Mouse (Mus musculus) urinary bladder, postnatal 4 days (tissue): ENCODE results near the gene AC170998.1.
"Not testable (repeated sequence)": the region's sequence is repeated elsewhere in the genome, so short reads cannot be mapped to it uniquely, and the experiment has no call there.

Source experiments
- DNase-seq, 2 experiments: peaks; one replicate each; pipeline ENCODE4 v3.0.0; 2021 to 2022; ENCODE audit warnings: low spot score in 2 of 2

AC170998.1 gene

GRCm38 (mm10) chr17:28706697-28707096, 19.2 kb upstream of the AC170998.1 start:
- no peak for DNase-seq

DNA sequence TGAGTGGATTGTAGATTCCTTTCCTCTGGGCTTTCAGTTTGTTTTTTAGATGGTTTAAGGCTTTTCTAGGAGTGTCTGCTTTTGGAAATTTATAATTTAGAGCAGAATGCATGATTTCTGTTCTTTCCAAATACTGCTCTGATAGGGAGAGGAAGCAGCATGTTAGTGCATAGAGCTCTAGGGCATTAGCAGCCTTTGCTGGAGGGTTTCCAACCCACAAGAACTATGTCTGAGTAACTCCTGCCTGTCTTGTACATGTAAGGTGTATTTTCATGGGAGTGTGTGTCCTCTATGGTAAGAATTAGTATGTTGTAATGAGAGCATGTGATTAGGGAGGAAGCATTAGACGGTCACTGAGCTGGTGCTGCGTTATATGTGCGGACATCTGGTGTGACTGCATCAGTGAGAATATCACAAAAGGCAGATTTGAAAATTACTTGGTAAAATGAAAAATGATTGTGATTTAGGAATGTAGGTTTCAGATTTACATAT, 18.7 kb upstream of the AC170998.1 start:
- no peak for DNase-seq

- no peak for DNase-seq
Observed at GRCm38 (mm10) chr17:28707816-28708215, 18.1 kb upstream of the AC170998.1 start.

DNA sequence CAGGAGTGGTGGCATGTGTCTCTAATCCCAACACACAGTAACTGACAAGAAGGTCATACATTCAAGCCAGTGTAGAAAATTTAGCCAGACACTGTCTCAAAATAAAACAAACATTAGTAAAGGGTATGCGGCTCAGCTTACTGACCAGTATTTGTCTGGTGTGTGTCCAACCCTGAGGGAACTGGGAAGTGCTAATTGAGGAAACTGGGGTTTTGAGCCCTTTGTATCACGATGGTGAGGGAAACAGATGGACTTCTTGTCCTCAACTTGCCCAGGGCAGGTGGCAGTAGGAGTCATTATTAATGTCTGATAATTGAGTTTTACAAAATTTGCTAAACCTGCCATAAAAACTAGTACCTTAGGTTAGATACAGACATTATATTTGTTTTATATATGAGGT, 16.9 kb upstream of the AC170998.1 start:
- DNase-seq, result no peak

DNA sequence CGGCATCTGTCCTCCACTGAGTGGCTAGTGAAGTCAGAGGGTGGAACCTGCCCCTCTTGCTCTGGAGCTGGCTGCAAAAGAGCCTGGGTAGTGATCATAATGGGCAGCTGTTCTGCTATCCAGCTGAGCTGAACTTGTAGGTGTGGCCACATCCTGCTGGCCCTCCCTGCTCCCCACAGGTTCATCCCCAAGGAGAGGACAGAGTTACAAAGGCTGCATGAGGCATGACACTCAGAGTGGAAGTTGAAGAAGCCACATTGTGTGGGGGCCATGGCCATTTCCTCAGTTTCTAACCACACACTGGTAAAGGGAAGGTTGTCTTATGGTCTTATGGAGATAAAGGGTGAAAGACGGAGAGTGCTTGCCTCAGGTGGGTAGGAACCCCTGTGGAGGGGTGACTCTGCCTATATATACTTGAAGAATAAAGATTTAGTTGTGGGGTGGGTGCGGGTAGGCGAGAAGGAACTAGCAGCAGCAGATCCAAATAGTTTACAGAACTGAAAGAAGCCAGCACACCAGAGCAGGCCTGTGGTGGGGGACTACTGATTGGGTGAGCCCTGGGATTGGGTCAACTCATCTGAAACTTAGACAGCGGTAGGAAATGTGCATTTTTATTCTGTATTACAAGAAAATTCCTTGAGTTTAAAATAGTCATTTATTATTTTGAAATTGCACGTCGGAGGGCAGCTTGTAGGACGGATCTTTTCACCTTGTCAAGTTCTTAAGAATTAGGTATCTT, 16.2 kb upstream of the AC170998.1 start:
- no peak for DNase-seq

- no peak for DNase-seq
Observed at GRCm38 (mm10) chr17:28710291-28710688, 15.6 kb upstream of the AC170998.1 start.

DNA sequence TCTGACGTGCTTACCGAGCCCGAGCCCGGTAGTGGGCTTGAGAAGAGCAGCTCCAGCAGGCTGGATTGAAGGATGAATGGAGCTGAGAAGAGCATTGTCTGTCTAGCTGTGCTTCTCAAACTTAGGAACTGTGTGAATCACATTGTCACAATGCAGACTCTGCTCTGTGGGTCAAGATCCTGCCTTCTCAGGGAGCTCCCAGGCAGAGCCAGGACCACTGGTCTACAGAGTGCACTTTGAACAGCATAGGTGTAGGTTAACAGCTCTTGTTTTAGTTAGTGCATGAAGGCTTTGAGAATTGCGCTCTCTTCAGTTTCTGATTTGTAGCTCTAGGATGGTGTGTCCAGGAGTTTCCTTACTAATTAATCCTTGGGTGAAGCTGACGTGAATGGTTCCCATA, 14.6 kb upstream of the AC170998.1 start:
- no peak for DNase-seq

GRCm38 (mm10) chr17:28712305-28712704, 13.6 kb upstream of the AC170998.1 start:
- no peak for DNase-seq

GRCm38 (mm10) chr17:28714006-28714405, 11.9 kb upstream of the AC170998.1 start:
- no peak for DNase-seq

DNA sequence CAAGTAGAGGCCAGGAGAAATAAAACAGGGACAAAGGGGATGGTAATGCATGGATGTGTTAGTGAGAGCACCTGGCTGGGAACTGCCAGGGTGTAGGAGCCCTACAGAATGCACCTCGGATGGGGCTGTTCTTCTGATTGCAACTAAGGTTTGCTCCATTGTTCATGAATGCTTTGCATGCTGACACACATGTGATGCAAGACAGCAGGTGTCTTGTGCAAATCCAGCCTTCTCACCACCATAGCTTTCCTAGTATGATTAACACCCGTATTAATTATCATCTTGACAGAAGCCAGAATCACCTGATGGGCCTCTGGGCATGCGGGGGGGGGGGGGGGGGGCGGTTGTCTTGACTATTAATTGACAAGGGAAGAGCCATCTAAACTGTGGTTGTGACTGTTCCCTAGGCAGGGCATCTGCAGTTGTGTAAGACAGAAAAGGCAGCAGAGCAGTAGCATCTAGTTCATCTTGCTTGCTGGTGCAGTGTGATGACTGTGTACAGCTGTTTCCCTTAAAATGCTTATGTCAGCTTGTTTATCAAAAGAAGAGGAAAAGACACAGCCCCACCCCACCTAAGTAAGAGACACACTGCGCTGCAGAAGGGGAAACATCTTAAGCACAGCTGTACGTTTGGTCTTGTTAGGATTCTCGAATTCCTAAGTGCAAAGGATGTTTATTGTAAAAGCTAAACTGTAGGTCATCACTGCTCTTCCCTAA, 9.9 kb upstream of the AC170998.1 start:
- no peak for DNase-seq

DNA sequence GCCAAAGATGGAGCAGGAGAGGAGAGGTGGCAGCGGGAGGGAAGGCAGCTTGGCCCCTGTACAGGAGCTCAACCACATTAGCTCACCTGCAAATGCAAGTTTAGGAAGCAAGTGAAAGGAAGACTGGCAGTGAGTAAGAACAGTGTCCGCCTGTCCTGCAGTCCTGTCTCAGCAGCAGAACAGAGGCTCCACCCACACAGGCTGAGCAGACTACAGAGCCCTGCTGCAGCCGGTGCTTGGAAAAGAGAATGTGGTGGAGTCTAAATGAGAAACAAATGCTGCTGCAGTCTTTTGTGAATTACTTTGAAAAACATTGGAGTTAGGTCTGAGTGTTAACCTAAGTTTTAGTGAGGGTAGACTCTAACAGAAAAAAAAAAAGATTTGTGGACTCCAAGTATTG, 8.3 kb upstream of the AC170998.1 start:
- no peak for DNase-seq

- not testable (repeated sequence) for DNase-seq
Observed at GRCm38 (mm10) chr17:28727511-28727910, 1.6 kb downstream of the AC170998.1 start.

- DNase-seq, result no peak
Observed at GRCm38 (mm10) chr17:28735317-28736105, 9.6 kb downstream of the AC170998.1 start.

- DNase-seq, result no peak
Observed at GRCm38 (mm10) chr17:28736486-28736885, 10.6 kb downstream of the AC170998.1 start.

DNA sequence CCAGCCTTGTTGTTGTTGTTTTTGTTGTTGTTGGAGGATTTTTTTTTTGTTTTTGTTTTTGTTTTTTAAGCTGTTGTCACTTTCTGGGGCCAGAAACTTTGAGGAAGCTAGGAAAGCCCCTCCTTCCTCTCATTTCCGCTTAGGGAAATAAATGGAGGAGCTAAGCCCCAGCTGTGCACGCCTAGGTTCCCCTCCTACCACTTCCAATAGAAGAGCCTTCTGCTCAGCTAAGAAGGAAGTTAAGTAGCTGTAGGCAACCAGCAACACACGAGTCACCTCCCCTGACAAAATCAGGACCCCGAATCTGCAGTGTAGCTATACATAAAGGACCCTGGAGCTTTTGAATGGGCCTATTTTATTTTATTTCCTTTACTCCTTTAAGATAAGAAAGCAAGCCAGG, 12.1 kb downstream of the AC170998.1 start:
- DNase-seq, result no peak

DNA sequence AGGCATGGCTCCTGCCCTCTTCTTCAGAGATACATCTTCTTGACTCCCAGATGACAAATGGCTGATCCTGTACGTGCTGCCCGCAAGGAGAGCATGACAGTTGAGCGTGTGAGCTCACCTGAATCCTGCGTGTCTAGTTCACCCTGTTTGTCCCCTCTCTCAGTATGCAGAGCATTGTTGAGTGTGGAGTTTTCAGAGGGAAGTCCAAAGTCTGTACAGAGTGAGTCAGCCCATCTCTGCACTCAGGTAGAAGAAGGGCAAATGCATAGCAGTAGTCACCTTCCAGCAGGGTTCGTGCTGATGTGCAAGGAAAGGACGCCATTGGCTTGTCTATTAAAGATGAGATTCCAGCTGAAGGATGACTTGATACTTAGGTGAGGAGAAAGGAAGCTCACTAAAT, 13.4 kb downstream of the AC170998.1 start:
- DNase-seq, result no peak

GRCm38 (mm10) chr17:28743145-28743866, 17.4 kb downstream of the AC170998.1 start:
- DNase-seq, result no peak

- no peak for DNase-seq
Observed at GRCm38 (mm10) chr17:28743916-28744315, 18.0 kb downstream of the AC170998.1 start.

DNA sequence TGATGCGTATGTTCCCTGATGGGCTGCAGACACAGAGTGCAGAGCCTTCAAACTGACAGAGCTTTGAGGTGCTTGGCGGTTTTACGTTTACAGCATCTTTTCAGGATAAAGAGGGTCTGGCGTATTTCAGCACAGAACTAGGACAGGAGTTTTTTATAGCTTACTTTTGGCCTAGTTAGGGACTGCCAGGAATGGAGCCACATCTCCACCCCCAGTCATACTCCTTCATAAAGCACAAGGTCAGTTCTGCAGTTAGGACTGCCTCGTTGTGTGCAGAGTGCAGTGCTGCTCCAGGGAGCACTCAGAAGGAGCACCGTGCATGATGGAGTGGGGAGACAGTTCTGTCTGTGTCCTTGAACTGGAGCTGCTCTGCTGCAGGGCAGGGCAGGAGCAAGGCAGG, 19.9 kb downstream of the AC170998.1 start:
- no peak for DNase-seq

GRCm38 (mm10) chr17:28748001-28748400, 22.1 kb downstream of the AC170998.1 start:
- DNase-seq, result no peak

- DNase-seq, result no peak
Observed at GRCm38 (mm10) chr17:28750580-28750979, 24.7 kb downstream of the AC170998.1 start.

- no peak for DNase-seq
Observed at GRCm38 (mm10) chr17:28756447-28756846, 30.6 kb downstream of the AC170998.1 start.
